Comparison of ENCODE assay signal across 8 mouse cellular contexts in the genomic region with DNA sequence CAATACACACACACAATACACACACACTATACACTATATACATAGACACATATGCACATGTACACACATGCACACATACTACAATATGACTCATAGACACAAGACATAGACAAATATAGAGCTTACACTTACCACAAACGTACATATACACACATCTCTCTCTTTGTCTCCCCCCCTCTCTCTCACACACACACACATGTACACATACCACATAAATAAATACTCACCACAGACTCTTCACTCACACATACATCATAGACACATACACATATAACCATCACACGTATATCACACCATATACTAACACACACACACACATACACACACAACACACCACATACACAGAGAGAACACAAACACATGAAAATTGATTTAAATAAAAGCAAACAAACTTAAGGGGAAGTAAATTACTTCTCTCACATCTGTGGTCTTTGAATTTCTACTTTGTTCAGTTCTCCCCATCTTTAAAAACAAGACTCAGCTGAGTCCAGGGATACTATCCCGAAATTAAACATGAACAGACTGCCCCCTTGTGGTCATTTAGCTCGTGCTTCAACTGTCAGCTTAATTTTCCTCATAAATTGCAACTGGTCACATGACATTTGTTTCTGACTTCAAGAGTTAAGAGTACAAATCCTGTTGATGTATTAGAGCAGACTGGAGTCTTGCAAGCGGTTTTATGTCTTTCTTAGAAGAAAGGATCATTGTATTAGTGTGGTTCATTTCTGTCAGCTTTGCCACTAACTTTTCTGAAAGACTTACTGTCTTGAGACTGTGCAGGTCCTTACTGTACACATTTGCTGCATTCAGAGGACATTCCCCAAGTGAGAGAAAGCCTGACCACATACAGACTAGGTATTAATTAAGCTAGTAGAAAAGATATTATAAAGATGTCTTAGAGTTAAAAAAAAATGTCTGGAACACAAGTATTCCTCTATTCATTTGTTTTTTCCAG. TPM values are rescaled to one million over a fixed set of nuclear protein-coding genes. Genes with fewer than 3 reads are reported as not detected.
DNase-seq lines count a peak whose midpoint lies in the region; ATAC-seq lines count a peak whose summit lies in the region.

No protein-coding gene starts in this region.

- WGBS in midbrain, embryonic 12.5 days: 34% methylated on average over 5 of the region's 5 CpGs
- WGBS in stomach, embryonic 16.5 days: 30% methylated on average over 5 of the region's 5 CpGs

- DNase-seq in cerebellum, adult 11-12 months: no peak
- peak; percentile 90 for DNase-seq in embryo, embryonic 11 days
- DNase-seq in gastrocnemius, postnatal 25 days: peak; percentile 4
- DNase-seq in kidney, adult 18-20 months: peak; percentile 60
- peak; percentile 74 to 76 for DNase-seq in left cerebral cortex, postnatal 25 days (ENCODE audit: low spot score in 2 of 2)

- intact Hi-C loops in left cerebral cortex, postnatal 25 days (cut with DNase I): loop anchor here (1.0 to 10.0 kb wide), 3 partner anchors 336 to 663 kb away; no protein-coding TSS in a partner anchor

- no peak overlapping the region for H3K9ac ChIP-seq in midbrain, embryonic 12.5 days (replicated peaks)
- no peak overlapping the region for H3K9ac ChIP-seq in stomach, embryonic 16.5 days (ENCODE audit: low read length)

- H3K4me2 ChIP-seq in midbrain, embryonic 12.5 days (replicated peaks): no peak overlapping the region
- no peak overlapping the region for H3K4me2 ChIP-seq in stomach, embryonic 16.5 days (ENCODE audit: low read depth, low read length)

- H3K36me3 ChIP-seq in midbrain, embryonic 12.5 days: no peaks in the 10 kb centered on the region
- no peaks in the 10 kb centered on the region for H3K36me3 ChIP-seq in stomach, embryonic 16.5 days (ENCODE audit: control insufficient read depth, insufficient read depth, low read length)

- no peak overlapping the region for H3K4me3 ChIP-seq in midbrain, embryonic 12.5 days
- no peak overlapping the region for H3K4me3 ChIP-seq in stomach, embryonic 16.5 days (replicated peaks; ENCODE audit: low read length)

- no peak overlapping the region for H3K27ac ChIP-seq in midbrain, embryonic 12.5 days (replicated peaks)
- no peak overlapping the region for H3K27ac ChIP-seq in stomach, embryonic 16.5 days (ENCODE audit: low read length)

- no peaks in the 10 kb centered on the region for H3K4me1 ChIP-seq in midbrain, embryonic 12.5 days
- no peaks in the 10 kb centered on the region for H3K4me1 ChIP-seq in stomach, embryonic 16.5 days (ENCODE audit: control insufficient read depth, insufficient read depth, low read length)

- no peaks in the 10 kb centered on the region for H3K9me3 ChIP-seq in midbrain, embryonic 12.5 days
- H3K9me3 ChIP-seq in stomach, embryonic 16.5 days (replicated peaks; ENCODE audit: control insufficient read depth, low read length): no peaks in the 10 kb centered on the region

- no peaks in the 10 kb centered on the region for H3K27me3 ChIP-seq in midbrain, embryonic 12.5 days
- no peaks in the 10 kb centered on the region for H3K27me3 ChIP-seq in stomach, embryonic 16.5 days (ENCODE audit: control insufficient read depth, insufficient read depth, low read length)

- ATAC-seq in cerebellum, adult (ENCODE audit: insufficient number of reproducible peaks, low FRiP score, low TSS enrichment): peak; percentile 61; the same call in 1 of the 2 replicates
- ATAC-seq in midbrain, embryonic 12.5 days (ENCODE audit: low FRiP score, low read depth): peak; percentile 84
- ATAC-seq in stomach, embryonic 16.5 days (ENCODE audit: insufficient read depth, low FRiP score): peak; percentile 62

RNA-seq across cellular contexts. Expression of gene Slc5a12, which starts 32.1 kb away (rescaled TPM):
- total RNA-seq in gastrocnemius, postnatal 25 days (2021): not detected
- total RNA-seq in left cerebral cortex, postnatal 25 days (2021): not detected
- not detected in 2 replicates for polyA plus RNA-seq in midbrain, embryonic 12.5 days (2016; fragmentation: Nextera tagmentation; extraction: Ambion mirVana)
- polyA plus RNA-seq in stomach, embryonic 16.5 days (2015; fragmentation: Nextera tagmentation; extraction: Ambion mirVana): not detected in 2 replicates
